Mouse (Mus musculus) MEL (cell line): ENCODE results near the gene Nt5c2.

ENCODE experiments used
- CTCF ChIP-seq, 3 experiments: IDR thresholded peaks in 2 of 3; conservative IDR thresholded peaks in 1 of 3; 2 replicates each; pipeline ENCODE4 v1.5.1; 2011 to 2012; ENCODE audit warnings: low read length in 3 of 3, low read depth in 2 of 3, mild to moderate bottlenecking in 2 of 3, improper control_type of control experiment in 1 of 3, inconsistent platforms in 1 of 3, mixed read lengths in 1 of 3, moderate library complexity in 1 of 3; ENCODE audit not compliant: control insufficient read depth in 1 of 3, insufficient read depth in 1 of 3, poor library complexity in 1 of 3, severe bottlenecking in 1 of 3
- MYB ChIP-seq: IDR thresholded peaks from 2 replicates; pipeline ENCODE4 v1.6.1; 2011; ENCODE audit warnings: mild to moderate bottlenecking, low read depth, low read length, improper control_type of control experiment

- TF ChIP-seq MYB: no peak
- TF ChIP-seq CTCF (IDR thresholded peaks at IDR 0.05 in 2 of 3, conservative IDR thresholded peaks at IDR 0.05 in 1 of 3; ENCODE audit: control insufficient read depth in 1 of 3, insufficient read depth in 1 of 3, low read depth in 2 of 3, low read length in 3 of 3, poor library complexity in 1 of 3, severe bottlenecking in 1 of 3): no peak
Measured at GRCm38 (mm10) chr19:47005873-47006272, 9.1 kb downstream of the Nt5c2 start.
